Mouse (Mus musculus): Measurements from ENCODE around the gene Dmwd. TPM values are rescaled to one million over a fixed set of nuclear protein-coding genes. Genes with fewer than 3 reads are reported as not detected.

Dmwd gene
- polyA plus RNA-seq, 1 experiment: 9.6 TPM

GRCm38 (mm10) chr7:19121686-19122085 is 45.7 kb downstream of the Dmwd start:
- Histone ChIP-seq H3K4me3 (ENCODE audit: insufficient read depth, low read depth, low read length) (no peak overlapping the region), H3K27ac (replicated peaks; ENCODE audit: low read depth, low read length) (no peak overlapping the region), H3K4me1 (ENCODE audit: control insufficient read depth, insufficient read depth, insufficient read length, low read length) (0 out of 2 replicates have a peak, but pooled peaks cover 6% of the 10 kb centered on the region)

DNA sequence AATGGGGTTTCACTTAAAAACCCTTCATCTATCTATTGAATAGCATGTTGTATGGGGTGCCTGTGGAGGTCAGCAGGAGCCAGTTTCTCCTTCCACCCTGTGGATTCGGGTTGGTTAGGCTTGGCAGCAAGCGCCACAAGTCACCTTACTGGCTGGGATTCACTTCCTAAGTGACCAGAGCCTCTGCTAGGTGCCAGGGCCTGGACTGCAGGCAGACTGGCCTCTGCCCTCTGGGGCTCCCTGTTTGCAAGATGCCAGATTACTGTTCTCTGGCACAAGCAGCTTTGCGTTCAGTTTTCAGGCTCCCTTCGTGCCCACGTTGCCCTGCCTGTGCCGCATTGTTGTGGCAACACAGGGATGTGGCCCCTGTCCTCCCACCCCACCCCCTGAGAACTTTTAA is 48.7 kb downstream of the Dmwd start:
- Histone ChIP-seq H3K4me3 (ENCODE audit: insufficient read depth, low read depth, low read length) (no peak overlapping the region), H3K27ac (replicated peaks; ENCODE audit: low read depth, low read length) (no peak overlapping the region), H3K4me1 (ENCODE audit: control insufficient read depth, insufficient read depth, insufficient read length, low read length) (0 out of 2 replicates have a peak, but pooled peaks cover 4% of the 10 kb centered on the region)

GRCm38 (mm10) chr7:19127744-19128143 is 51.7 kb downstream of the Dmwd start:
- H3K27ac ChIP-seq (replicated peaks; ENCODE audit: low read depth, low read length): no peak overlapping the region
- H3K4me3 ChIP-seq (ENCODE audit: insufficient read depth, low read depth, low read length): no peak overlapping the region
- no peaks in the 10 kb centered on the region for H3K4me1 ChIP-seq (ENCODE audit: control insufficient read depth, insufficient read depth, insufficient read length, low read length)

DNA sequence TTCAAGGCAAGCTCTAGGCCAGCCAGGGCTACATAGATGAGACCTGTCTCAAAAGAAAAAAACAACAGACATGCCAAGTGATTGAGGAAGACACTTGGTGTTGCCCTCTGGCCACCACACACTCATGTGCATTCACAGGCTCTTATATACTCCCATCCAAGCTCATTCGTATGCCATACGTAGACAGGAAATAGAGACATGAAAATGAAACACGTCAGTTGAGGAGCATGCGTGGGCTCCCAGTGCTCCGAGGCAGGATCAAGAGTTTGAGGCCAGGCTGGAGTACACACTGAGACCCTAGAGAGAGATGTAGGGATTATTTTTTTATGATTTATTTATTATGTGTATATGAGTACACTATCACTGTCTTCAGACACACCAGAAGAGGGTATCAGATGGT is 53.4 kb downstream of the Dmwd start:
- H3K27ac ChIP-seq (replicated peaks; ENCODE audit: low read depth, low read length): no peak overlapping the region
- no peaks in the 10 kb centered on the region for H3K4me1 ChIP-seq (ENCODE audit: control insufficient read depth, insufficient read depth, insufficient read length, low read length)
- H3K4me3 ChIP-seq (ENCODE audit: insufficient read depth, low read depth, low read length): no peak overlapping the region

DNA sequence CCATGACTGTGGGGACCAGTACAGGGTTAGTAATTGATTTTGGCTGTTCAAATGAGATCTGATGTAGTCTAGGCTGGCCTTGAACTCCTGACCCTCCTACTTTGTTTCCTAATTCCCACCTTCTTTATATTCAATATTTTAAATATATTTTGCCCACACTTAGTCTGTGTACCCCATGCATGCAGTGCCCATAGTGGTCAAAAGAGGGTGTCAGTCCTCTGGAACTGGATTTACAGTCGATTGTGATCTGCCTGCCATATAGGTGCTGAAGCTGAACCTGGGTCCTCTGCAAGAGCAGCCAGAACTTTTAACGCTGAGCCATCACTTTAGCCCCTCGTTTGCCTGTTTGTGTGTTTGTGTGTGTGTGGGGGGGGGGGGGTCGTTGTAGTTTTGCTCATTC is 54.6 kb downstream of the Dmwd start:
- Histone ChIP-seq H3K27ac (replicated peaks; ENCODE audit: low read depth, low read length) (peak overlapping the region; percentile 88), H3K4me1 (ENCODE audit: control insufficient read depth, insufficient read depth, insufficient read length, low read length) (no peaks in the 10 kb centered on the region), H3K4me3 (ENCODE audit: insufficient read depth, low read depth, low read length) (peak overlapping the region; percentile 52)

GRCm38 (mm10) chr7:19131324-19131848 is 55.4 kb downstream of the Dmwd start:
- H3K4me3 ChIP-seq (ENCODE audit: insufficient read depth, low read depth, low read length): peak overlapping the region; percentile 58
- H3K4me1 ChIP-seq (ENCODE audit: control insufficient read depth, insufficient read depth, insufficient read length, low read length): no peaks in the 10 kb centered on the region
- peak overlapping the region; percentile 88 for H3K27ac ChIP-seq (replicated peaks; ENCODE audit: low read depth, low read length)

Other genes with a start within 250 kb of the Dmwd start
- 1.6 and 2.0 TPM in 2 replicates for gene Mill2, start 236.3 kb upstream of the Dmwd start, polyA plus RNA-seq (2012; ENCODE audit: insufficient read depth, insufficient read length, missing spikeins)
- gene Pglyrp1, start 204.9 kb upstream of the Dmwd start, polyA plus RNA-seq (2012; ENCODE audit: insufficient read depth, insufficient read length, missing spikeins): 2.0 and 2.8 TPM in 2 replicates
- 4.4 and 6.3 TPM in 2 replicates for gene Ccdc61, start 165.8 kb upstream of the Dmwd start, polyA plus RNA-seq (2012; ENCODE audit: insufficient read depth, insufficient read length, missing spikeins)
- 1.1 and 1.6 TPM in 2 replicates for gene Nova2, start 150.3 kb upstream of the Dmwd start, polyA plus RNA-seq (2012; ENCODE audit: insufficient read depth, insufficient read length, missing spikeins)
- not detected in 2 replicates for gene Nanos2, start 88.8 kb upstream of the Dmwd start, polyA plus RNA-seq (2012; ENCODE audit: insufficient read depth, insufficient read length, missing spikeins)
- gene Mypop, start 85.0 kb upstream of the Dmwd start, polyA plus RNA-seq (2012; ENCODE audit: insufficient read depth, insufficient read length, missing spikeins): 2.7 and 6.0 TPM in 2 replicates
- 7.9 and 11.4 TPM in 2 replicates for gene Irf2bp1, start 72.2 kb upstream of the Dmwd start, polyA plus RNA-seq (2012; ENCODE audit: insufficient read depth, insufficient read length, missing spikeins)
- not detected in 2 replicates for gene Foxa3, start 52.7 kb upstream of the Dmwd start, polyA plus RNA-seq (2012; ENCODE audit: insufficient read depth, insufficient read length, missing spikeins)
- 28.1 and 42.9 TPM in 2 replicates for gene Sympk, start 51.9 kb upstream of the Dmwd start, polyA plus RNA-seq (2012; ENCODE audit: insufficient read depth, insufficient read length, missing spikeins)
- gene Rsph6a, start 21.5 kb upstream of the Dmwd start, polyA plus RNA-seq (2012; ENCODE audit: insufficient read depth, insufficient read length, missing spikeins): not detected in 2 replicates
- gene Dmpk, start 7.6 kb downstream of the Dmwd start, polyA plus RNA-seq (2012; ENCODE audit: insufficient read depth, insufficient read length, missing spikeins): 50.7 and 72.5 TPM in 2 replicates
- gene Six5, start 18.4 kb downstream of the Dmwd start, polyA plus RNA-seq (2012; ENCODE audit: insufficient read depth, insufficient read length, missing spikeins): 6.2 and 7.1 TPM in 2 replicates
- gene Gm4969, start 42.1 kb downstream of the Dmwd start, polyA plus RNA-seq (2012; ENCODE audit: insufficient read depth, insufficient read length, missing spikeins): not detected in 2 replicates
- gene Fbxo46, start 43.6 kb downstream of the Dmwd start, polyA plus RNA-seq (2012; ENCODE audit: insufficient read depth, insufficient read length, missing spikeins): 1.7 and 3.3 TPM in 2 replicates
- gene Qpctl, start 73.1 kb downstream of the Dmwd start, polyA plus RNA-seq (2012; ENCODE audit: insufficient read depth, insufficient read length, missing spikeins): 7.5 and 9.1 TPM in 2 replicates
- gene Snrpd2, start 73.5 kb downstream of the Dmwd start, polyA plus RNA-seq (2012; ENCODE audit: insufficient read depth, insufficient read length, missing spikeins): 30.3 and 42.2 TPM in 2 replicates
- gene Gipr, start 89.9 kb downstream of the Dmwd start, polyA plus RNA-seq (2012; ENCODE audit: insufficient read depth, insufficient read length, missing spikeins): 0.44 TPM in 1 of 2 replicates, not detected in the other
- 7.7 and 9.2 TPM in 2 replicates for gene Eml2, start 100.2 kb downstream of the Dmwd start, polyA plus RNA-seq (2012; ENCODE audit: insufficient read depth, insufficient read length, missing spikeins)
- 3.8 and 4.7 TPM in 2 replicates for gene Gpr4, start 136.3 kb downstream of the Dmwd start, polyA plus RNA-seq (2012; ENCODE audit: insufficient read depth, insufficient read length, missing spikeins)
- 28.9 and 29.2 TPM in 2 replicates for gene Opa3, start 152.1 kb downstream of the Dmwd start, polyA plus RNA-seq (2012; ENCODE audit: insufficient read depth, insufficient read length, missing spikeins)
- gene Vasp, start 195.6 kb downstream of the Dmwd start, polyA plus RNA-seq (2012; ENCODE audit: insufficient read depth, insufficient read length, missing spikeins): 13.4 and 19.2 TPM in 2 replicates
- not detected in 2 replicates for gene Ppm1n, start 203.8 kb downstream of the Dmwd start, polyA plus RNA-seq (2012; ENCODE audit: insufficient read depth, insufficient read length, missing spikeins)
- gene Rtn2, start 206.4 kb downstream of the Dmwd start, polyA plus RNA-seq (2012; ENCODE audit: insufficient read depth, insufficient read length, missing spikeins): 14.9 and 16.6 TPM in 2 replicates
- gene Fosb, start 233.8 kb downstream of the Dmwd start, polyA plus RNA-seq (2012; ENCODE audit: insufficient read depth, insufficient read length, missing spikeins): 2.7 and 48.0 TPM in 2 replicates

All from brown adipose tissue, adult 24 weeks (tissue).